Comparison of ENCODE assay signal across 8 mouse cellular contexts in the genomic region with DNA sequence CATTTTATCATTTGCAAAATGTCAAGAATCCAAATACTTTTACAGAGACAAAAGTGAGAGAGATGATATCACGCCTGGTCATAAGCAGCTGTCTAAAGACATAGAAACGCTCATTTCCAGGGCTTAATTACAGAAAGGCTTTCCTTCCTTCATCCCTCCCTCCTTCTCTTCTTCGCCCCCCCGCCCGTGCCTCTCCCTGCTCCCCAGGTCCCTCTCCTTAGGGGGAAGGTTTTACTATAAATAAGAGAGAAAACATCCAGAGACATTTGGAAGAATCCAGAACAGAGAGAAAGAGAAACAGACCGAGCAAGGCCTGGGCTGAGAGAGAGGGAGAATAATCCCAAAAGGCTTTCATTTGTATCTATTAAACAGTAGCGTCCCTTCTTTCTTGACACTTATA. TPM values are rescaled to one million over a fixed set of nuclear protein-coding genes. Genes with fewer than 3 reads are reported as not detected.
A peak's percentile ranks its signal among the peaks of the same experiment; 100 is the strongest.
DNase-seq lines count a peak whose midpoint lies in the region; ATAC-seq and TF ChIP-seq lines count a peak whose summit lies in the region.

No protein-coding gene starts in this region.

- peak overlapping the region; percentile 90 for H3K9ac ChIP-seq in heart, embryonic 14.5 days (ENCODE audit: low read length)
- peak overlapping the region; percentile 84 for H3K9ac ChIP-seq in heart, postnatal 0 days (replicated peaks; ENCODE audit: low read depth, low read length)

- peaks cover 3 to 11% of the 10 kb centered on the region in 2 experiments for H3K4me1 ChIP-seq in heart, embryonic 14.5 days (ENCODE audit: control insufficient read depth in 2 of 2, insufficient read depth in 2 of 2, low read length in 2 of 2)
- peaks cover 29% of the 10 kb centered on the region for H3K4me1 ChIP-seq in G1E (ENCODE audit: insufficient read depth, low read depth, low read length)
- H3K4me1 ChIP-seq in heart, postnatal 0 days (ENCODE audit: control insufficient read depth, insufficient read depth): peaks cover 11% of the 10 kb centered on the region; the same call in 1 of the 2 replicates
- H3K4me1 ChIP-seq in midbrain, embryonic 10.5 days: peaks cover 29% of the 10 kb centered on the region

- peak overlapping the region; percentile 59 to 79 for H3K4me3 ChIP-seq in heart, embryonic 14.5 days (ENCODE audit: control insufficient read depth in 1 of 2, insufficient read depth in 1 of 2, low read depth in 1 of 2, low read length in 2 of 2)
- H3K4me3 ChIP-seq in G1E (ENCODE audit: low read depth, low read length): peak overlapping the region; percentile 95
- peak overlapping the region; percentile 87 for H3K4me3 ChIP-seq in heart, postnatal 0 days (ENCODE audit: low read depth, low read length)
- peak overlapping the region; percentile 74 for H3K4me3 ChIP-seq in midbrain, embryonic 10.5 days

- intact Hi-C loops in heart, postnatal 10 days (cut with DNase I): no loop called here

- no peaks in the 10 kb centered on the region for H3K9me3 ChIP-seq in heart, embryonic 14.5 days (ENCODE audit: control insufficient read depth, low read length)
- H3K9me3 ChIP-seq in G1E (replicated peaks): no peaks in the 10 kb centered on the region
- no peaks in the 10 kb centered on the region for H3K9me3 ChIP-seq in heart, postnatal 0 days (replicated peaks; ENCODE audit: control insufficient read depth, low read length)
- H3K9me3 ChIP-seq in midbrain, embryonic 10.5 days (replicated peaks): no peaks in the 10 kb centered on the region

- 12% methylated on average over 7 of the region's 7 CpGs for WGBS in heart, embryonic 14.5 days
- 12% methylated on average over 7 of the region's 7 CpGs for WGBS in heart, postnatal 0 days
- WGBS in midbrain, embryonic 10.5 days: 30% methylated on average over 7 of the region's 7 CpGs

- TF ChIP-seq CTCF in G1E (IDR thresholded peaks at IDR 0.05; ENCODE audit: low read depth, low read length): no peak
- no peak for TF ChIP-seq CTCF in heart, postnatal 0 days (IDR thresholded peaks at IDR 0.05; ENCODE audit: low read depth)

- H3K4me2 ChIP-seq in heart, embryonic 14.5 days (ENCODE audit: low read length): peak overlapping the region; percentile 84
- H3K4me2 ChIP-seq in heart, postnatal 0 days (ENCODE audit: low read depth, low read length): peak overlapping the region; percentile 91

- H3K27me3 ChIP-seq in heart, embryonic 14.5 days (ENCODE audit: control insufficient read depth, insufficient read depth, low read length): no peaks in the 10 kb centered on the region
- no peaks in the 10 kb centered on the region for H3K27me3 ChIP-seq in G1E (ENCODE audit: insufficient read depth, low read length)
- H3K27me3 ChIP-seq in heart, postnatal 0 days (ENCODE audit: control insufficient read depth, insufficient read depth, low read length): no peaks in the 10 kb centered on the region
- peaks cover 20% of the 10 kb centered on the region; the same call in 1 of the 2 replicates for H3K27me3 ChIP-seq in midbrain, embryonic 10.5 days (ENCODE audit: low read depth, poor library complexity, severe bottlenecking)

- H3K27ac ChIP-seq in heart, embryonic 14.5 days (replicated peaks in 1 of 2; ENCODE audit: control insufficient read depth in 1 of 2, insufficient read depth in 1 of 2, low read depth in 2 of 2, low read length in 2 of 2): peak overlapping the region in 1 of 2 experiments; percentile 89; a peak in 2 of 4 replicates
- H3K27ac ChIP-seq in heart, postnatal 0 days (ENCODE audit: low read depth): peak overlapping the region; percentile 87
- H3K27ac ChIP-seq in midbrain, embryonic 10.5 days (replicated peaks): peak overlapping the region; percentile 95

- no peak for TF ChIP-seq EP300 in heart, postnatal 0 days (IDR thresholded peaks at IDR 0.05; ENCODE audit: low read depth)

- DNase-seq in heart, postnatal 10 days: no peak
- peak; percentile 18 for DNase-seq in G1E (ENCODE audit: low spot score)
- DNase-seq in heart, postnatal 0 days (ENCODE audit: low spot score): no peak
- DNase-seq in midbrain, embryonic 10.5 days (ENCODE audit: low spot score): peak; percentile 11
- DNase-seq in frontal cortex, postnatal 10 days (ENCODE audit: low spot score in 2 of 2): no peak
- DNase-seq in cerebellum, adult 9-11 months: no peak
- no peak for DNase-seq in embryo, embryonic 10 days (ENCODE audit: low spot score)

- peaks cover 50% of the 10 kb centered on the region for H3K36me3 ChIP-seq in heart, embryonic 14.5 days (ENCODE audit: control insufficient read depth, insufficient read depth, low read length)
- H3K36me3 ChIP-seq in G1E (replicated peaks): peaks cover 80% of the 10 kb centered on the region
- peaks cover 46% of the 10 kb centered on the region for H3K36me3 ChIP-seq in heart, postnatal 0 days (replicated peaks; ENCODE audit: control insufficient read depth, insufficient read depth, low read length)
- peaks cover 58% of the 10 kb centered on the region for H3K36me3 ChIP-seq in midbrain, embryonic 10.5 days

- ATAC-seq in heart, embryonic 14.5 days (ENCODE audit: insufficient number of reproducible peaks, insufficient read depth, low FRiP score, low read depth): no peak
- no peak for ATAC-seq in G1E (ENCODE audit: extremely low read depth, insufficient number of reproducible peaks, low FRiP score, poor library complexity, severe bottlenecking)
- no peak for ATAC-seq in heart, postnatal 0 days (ENCODE audit: insufficient read depth, low read depth)

RNA-seq across cellular contexts. Expression of a gene that starts 0.7 kb away (rescaled TPM):
- 33.7 and 34.6 TPM in 2 replicates for polyA plus RNA-seq in heart, embryonic 14.5 days (2014; fragmentation: Nextera tagmentation; extraction: Ambion mirVana)
- total RNA-seq in heart, postnatal 10 days (2021): 10 to 100 TPM; 13.1 to 13.8 TPM
- total RNA-seq in G1E (2014; fragmentation: Nextera tagmentation) (25.7 and 27.8 TPM in 2 replicates), G1E (2017) (23.8 TPM in 2 replicates)
- 15.0 and 17.4 TPM in 2 replicates for polyA plus RNA-seq in G1E (2012)
- total RNA-seq in heart, postnatal 0 days (2014; rRNA removed; ENCODE audit: low replicate concordance): 23.6 and 44.3 TPM in 2 replicates
- 22.9 and 23.9 TPM in 2 replicates for polyA plus RNA-seq in heart, postnatal 0 days (2015; fragmentation: Nextera tagmentation; extraction: Ambion mirVana)
- polyA plus RNA-seq in midbrain, embryonic 10.5 days (2016; fragmentation: Nextera tagmentation; extraction: Ambion mirVana): 42.6 and 43.8 TPM in 2 replicates

RNA-seq across cellular contexts. Expression of a gene that starts 1.0 kb away (rescaled TPM):
- polyA plus RNA-seq in heart, embryonic 14.5 days (2014; fragmentation: Nextera tagmentation; extraction: Ambion mirVana): 32.8 and 34.2 TPM in 2 replicates
- 10 to 100 TPM; 36.5 to 37.1 TPM for total RNA-seq in heart, postnatal 10 days (2021)
- 46.3 and 51.8 TPM in 2 replicates for total RNA-seq in G1E (2014; fragmentation: Nextera tagmentation)
- total RNA-seq in G1E (2017): 33.9 and 41.9 TPM in 2 replicates
- 7.4 and 12.2 TPM in 2 replicates for polyA plus RNA-seq in G1E (2012)
- 28.2 and 53.1 TPM in 2 replicates for total RNA-seq in heart, postnatal 0 days (2014; rRNA removed; ENCODE audit: low replicate concordance)
- polyA plus RNA-seq in heart, postnatal 0 days (2015; fragmentation: Nextera tagmentation; extraction: Ambion mirVana): 21.8 and 24.5 TPM in 2 replicates
- polyA plus RNA-seq in midbrain, embryonic 10.5 days (2016; fragmentation: Nextera tagmentation; extraction: Ambion mirVana): 74.0 and 80.0 TPM in 2 replicates

RNA-seq across cellular contexts. Expression of a gene that starts 13.4 kb away (rescaled TPM):
- not detected in 2 replicates for polyA plus RNA-seq in heart, embryonic 14.5 days (2014; fragmentation: Nextera tagmentation; extraction: Ambion mirVana)
- total RNA-seq in heart, postnatal 10 days (2021): not detected
- total RNA-seq in G1E (2014; fragmentation: Nextera tagmentation) (not detected in 2 replicates), G1E (2017) (0.11 and 0.12 TPM in 2 replicates)
- polyA plus RNA-seq in G1E (2012): not detected in 2 replicates
- not detected in 2 replicates for total RNA-seq in heart, postnatal 0 days (2014; rRNA removed; ENCODE audit: low replicate concordance)
- polyA plus RNA-seq in heart, postnatal 0 days (2015; fragmentation: Nextera tagmentation; extraction: Ambion mirVana): not detected in 2 replicates
- 5.1 and 16.6 TPM in 2 replicates for polyA plus RNA-seq in midbrain, embryonic 10.5 days (2016; fragmentation: Nextera tagmentation; extraction: Ambion mirVana)

RNA-seq across cellular contexts. Expression of a gene that starts 43.1 kb away (rescaled TPM):
- 0.82 and 1.5 TPM in 2 replicates for polyA plus RNA-seq in heart, embryonic 14.5 days (2014; fragmentation: Nextera tagmentation; extraction: Ambion mirVana)
- total RNA-seq in heart, postnatal 10 days (2021): under 1 TPM; 0.30 to 0.86 TPM
- total RNA-seq in G1E (2014; fragmentation: Nextera tagmentation) (not detected in 2 replicates), G1E (2017) (0.12 and 0.76 TPM in 2 replicates)
- 0.03 and 0.07 TPM in 2 replicates for polyA plus RNA-seq in G1E (2012)
- 5.4 and 83.4 TPM in 2 replicates for total RNA-seq in heart, postnatal 0 days (2014; rRNA removed; ENCODE audit: low replicate concordance)
- 0.31 and 1.2 TPM in 2 replicates for polyA plus RNA-seq in heart, postnatal 0 days (2015; fragmentation: Nextera tagmentation; extraction: Ambion mirVana)
- 2.5 and 2.7 TPM in 2 replicates for polyA plus RNA-seq in midbrain, embryonic 10.5 days (2016; fragmentation: Nextera tagmentation; extraction: Ambion mirVana)

RNA-seq across cellular contexts. Expression of a gene that starts 46.9 kb away (rescaled TPM):
- polyA plus RNA-seq in heart, embryonic 14.5 days (2014; fragmentation: Nextera tagmentation; extraction: Ambion mirVana): 0.20 and 0.42 TPM in 2 replicates
- under 1 TPM in 1 of 2 experiments, not detected in 1; 0.25 TPM for total RNA-seq in heart, postnatal 10 days (2021)
- total RNA-seq in G1E (2014; fragmentation: Nextera tagmentation) (not detected in 2 replicates), G1E (2017) (not detected in 2 replicates)
- not detected in 2 replicates for polyA plus RNA-seq in G1E (2012)
- total RNA-seq in heart, postnatal 0 days (2014; rRNA removed; ENCODE audit: low replicate concordance): 1.9 and 4.1 TPM in 2 replicates
- 0.40 and 0.70 TPM in 2 replicates for polyA plus RNA-seq in heart, postnatal 0 days (2015; fragmentation: Nextera tagmentation; extraction: Ambion mirVana)
- 2.0 and 4.7 TPM in 2 replicates for polyA plus RNA-seq in midbrain, embryonic 10.5 days (2016; fragmentation: Nextera tagmentation; extraction: Ambion mirVana)

Comparison
In these comparisons a context has a peak if more than half of its experiments do, and no peak if none do; other contexts are left out.
1. DNase-seq: peak in G1E (single experiment) and midbrain, embryonic 10.5 days (single experiment); none in heart, postnatal 10 days (0 of 2), heart, postnatal 0 days (single experiment), frontal cortex, postnatal 10 days (0 of 2), cerebellum, adult 9-11 months (single experiment) and embryo, embryonic 10 days (single experiment).
2. Peak in every context shown above with its lines, with median percentiles within 50 percentile points of each other: H3K4me3 ChIP-seq.